Mouse (Mus musculus) midbrain, postnatal 0 days (tissue): Measurements from ENCODE around the gene Ccdc8. TPM values are rescaled to one million over a fixed set of nuclear protein-coding genes. Genes with fewer than 3 reads are reported as not detected.

ENCODE experiments used
- ATAC-seq: fragments of 200-750 bp; cut with Nextera tagmentation; 2 replicates; pipeline ENCODE4 v1.8.0; 2017; ENCODE audit warnings: moderate number of reproducible peaks, mild to moderate bottlenecking, moderate TSS enrichment, moderate library complexity; ENCODE audit not compliant: low FRiP score
- DNase-seq: peaks from one replicate; pipeline ENCODE4 v3.0.0-alpha.2; 2015; ENCODE audit warnings: low spot score
- H3K27ac ChIP-seq: fragments of 300-500 bp; sonication (generic); 2 replicates; pipeline ENCODE4 v1.5.1; 2014; ENCODE audit warnings: low read depth, mild to moderate bottlenecking, low read length, mixed read lengths
- H3K27me3 ChIP-seq: fragments of 300-500 bp; sonication (generic); 2 replicates; pipeline ENCODE4 v1.6.1; 2014; ENCODE audit warnings: low read length, control low read depth, mixed read lengths; ENCODE audit not compliant: insufficient read depth
- H3K36me3 ChIP-seq: fragments of 300-500 bp; sonication (generic); 2 replicates; pipeline ENCODE4 v1.6.1; 2014; ENCODE audit warnings: low read length, control low read depth, mixed read lengths; ENCODE audit not compliant: insufficient read depth
- H3K4me1 ChIP-seq: fragments of 300-500 bp; sonication (generic); 2 replicates; pipeline ENCODE4 v1.6.1; 2014; ENCODE audit warnings: mild to moderate bottlenecking, control low read depth, antibody characterized with exemption, low read length, mixed read lengths; ENCODE audit not compliant: insufficient read depth
- H3K4me2 ChIP-seq: fragments of 300-500 bp; sonication (generic); 2 replicates; pipeline ENCODE4 v1.6.1; 2014; ENCODE audit warnings: low read depth, mild to moderate bottlenecking, low read length, mixed read lengths; ENCODE audit not compliant: poor library complexity, severe bottlenecking
- H3K4me3 ChIP-seq: fragments of 300-500 bp; sonication (generic); 2 replicates; pipeline ENCODE4 v1.5.1; 2014; ENCODE audit warnings: low read depth, mild to moderate bottlenecking, low read length, moderate library complexity
- H3K9ac ChIP-seq: fragments of 300-500 bp; sonication (generic); replicated peaks from 2 replicates; pipeline ENCODE4 v1.6.1; 2014; ENCODE audit warnings: mild to moderate bottlenecking, low read length, moderate library complexity, mixed read lengths; ENCODE audit not compliant: poor library complexity, severe bottlenecking
- H3K9me3 ChIP-seq: fragments of 300-500 bp; sonication (generic); 2 replicates; pipeline ENCODE4 v1.6.1; 2016; ENCODE audit warnings: low read length, control low read depth
- CTCF ChIP-seq: IDR thresholded peaks from 2 replicates; pipeline ENCODE4 v1.5.1; 2016; ENCODE audit warnings: antibody characterized with exemption, mild to moderate bottlenecking
- WGBS: fragments of 180-500 bp; shearing (Covaris S2); extraction: QIAGEN DNeasy Blood & Tissue Kit; methylation state at CpG from one replicate; pipeline ENCODE4 v1.1.7; 2014; 5-methylcytosine and 5-hydroxymethylcytosine counted together
- polyA plus RNA-seq: library from polyadenylated mRNA; unstranded; fragments of >200 nt; fragmentation: Nextera tagmentation; extraction: Ambion mirVana; gene quantifications from 2 replicates; pipeline ENCODE4 v1.2.1, GENCODE M21; 2015
- total RNA-seq: library from RNA; depleted of rRNA; stranded (reverse); fragments of >200 nt; gene quantifications from 2 replicates; pipeline ENCODE4 v1.2.3, GENCODE M21; 2014

Ccdc8 gene
- total and polyA plus RNA-seq, 2 experiments from 2014 or later: 2.0 to 5.5 TPM

- H3K4me1 ChIP-seq: peaks cover 12% of the 10 kb centered on the region
- no peak for DNase-seq
- no peak for TF ChIP-seq CTCF
- WGBS: 75% methylated on average over 9 of the region's 9 CpGs
- ATAC-seq: no peak
- H3K9ac ChIP-seq: no peak overlapping the region
- no peaks in the 10 kb centered on the region for H3K27me3 ChIP-seq
- no peak overlapping the region for H3K27ac ChIP-seq
- H3K36me3 ChIP-seq: peaks cover 22% of the 10 kb centered on the region
- H3K4me2 ChIP-seq: peak overlapping the region; percentile 62
- H3K4me3 ChIP-seq: peak overlapping the region; percentile 82
- no peaks in the 10 kb centered on the region for H3K9me3 ChIP-seq
Measured at GRCm38 (mm10) chr7:17025896-17026622, 33.6 kb downstream of the Ccdc8 start.

DNA sequence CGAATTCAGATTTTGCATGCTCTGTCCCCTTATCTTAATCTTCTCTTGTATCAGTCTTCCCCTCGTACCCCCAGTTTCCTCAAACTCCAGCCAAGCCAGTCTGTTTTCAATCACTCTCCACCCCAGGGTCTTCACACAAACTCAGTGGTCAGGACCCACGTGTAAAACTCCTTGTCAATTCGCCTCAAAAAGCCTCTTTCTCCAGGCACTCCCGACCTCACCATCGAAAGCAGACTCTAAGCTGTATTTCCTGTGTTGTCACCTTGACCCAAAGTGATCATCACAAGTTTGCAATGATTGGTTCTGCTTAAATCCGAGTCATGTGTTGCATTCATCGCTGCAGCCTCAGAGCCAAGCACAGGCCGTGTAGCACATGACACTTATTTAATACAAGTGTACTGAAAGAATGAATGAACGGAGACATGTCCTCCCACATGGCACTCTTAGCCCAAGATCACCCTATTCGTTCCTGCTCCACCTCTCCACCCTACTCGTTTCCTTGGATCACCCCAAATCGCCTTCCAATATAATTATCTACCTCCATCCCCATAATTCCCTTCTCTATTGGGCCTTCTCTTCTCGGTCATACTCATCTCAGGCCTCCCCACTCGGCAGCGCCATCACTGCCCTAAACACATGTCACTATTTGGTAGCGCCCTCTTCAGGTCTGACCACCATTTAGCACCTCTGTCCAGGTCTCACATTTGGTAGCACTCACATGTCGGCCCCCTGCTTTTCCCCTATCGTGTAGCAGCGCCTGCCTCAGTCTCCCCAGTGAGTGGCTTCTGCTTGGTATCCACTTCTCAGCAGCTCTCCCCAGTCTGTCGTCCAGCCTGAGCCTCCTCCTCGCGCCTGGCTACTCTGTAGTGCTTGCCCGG lies 34.4 kb downstream of the Ccdc8 start:
- Histone ChIP-seq H3K9ac (peak overlapping the region; percentile 91), H3K36me3 (peaks cover 13% of the 10 kb centered on the region), H3K4me3 (peak overlapping the region; percentile 82), H3K9me3 (no peaks in the 10 kb centered on the region), H3K4me2 (peak overlapping the region; percentile 62), H3K27ac (peak overlapping the region; percentile 78), H3K4me1 (peaks cover 12% of the 10 kb centered on the region), H3K27me3 (no peaks in the 10 kb centered on the region)
- 7% methylated on average over 24 of the region's 24 CpGs for WGBS
- peak; percentile 75 for TF ChIP-seq CTCF
- peak; percentile 70 for ATAC-seq
- peak; percentile 87 for DNase-seq

DNA sequence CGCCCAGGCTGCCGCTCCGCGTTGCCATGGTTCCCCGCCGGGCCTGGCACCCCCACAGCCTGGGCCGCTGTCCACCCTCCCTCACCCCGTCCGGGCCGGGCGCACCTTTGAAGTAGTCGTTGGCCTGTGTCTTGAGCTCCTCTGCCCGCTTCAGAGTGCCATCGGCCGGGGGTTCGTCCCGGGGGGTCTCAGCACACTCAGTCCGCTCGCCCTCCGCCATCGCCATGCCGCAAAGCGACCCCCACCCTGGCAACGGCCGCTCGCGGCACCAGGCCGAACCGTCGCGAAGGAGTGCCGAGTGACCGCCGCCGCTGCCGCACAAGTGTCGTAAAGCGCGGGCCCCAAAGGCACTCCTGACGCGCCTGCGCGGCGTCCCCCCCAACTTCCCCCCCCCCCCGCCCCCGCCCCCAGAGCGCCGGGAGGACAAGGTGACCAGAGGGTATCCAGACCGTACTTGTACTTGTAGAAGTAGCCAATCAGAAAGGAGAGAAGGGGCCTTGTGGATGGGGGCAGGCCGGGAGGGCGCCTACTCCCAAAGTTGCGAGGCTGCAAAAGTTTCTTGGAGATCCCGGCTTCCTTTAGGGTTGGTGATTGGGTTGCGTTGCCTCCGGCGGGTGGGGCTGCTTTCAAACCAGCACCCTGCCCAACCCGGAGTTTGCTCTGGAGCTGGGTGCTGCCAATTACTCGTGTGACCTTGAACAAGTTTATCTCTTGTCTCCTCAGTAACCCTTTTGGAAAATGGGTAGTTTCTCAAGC lies 35.3 kb downstream of the Ccdc8 start, which contains the start of gene Ppp5c:
Gene Ppp5c, minus strand, starts transcription at position 337 of the 756 bp plus-strand sequence.
- no peak for TF ChIP-seq CTCF
- WGBS: under 1% methylated on average over 55 of the region's 58 CpGs
- peaks cover 5% of the 10 kb centered on the region; the same call in 1 of the 2 replicates for H3K36me3 ChIP-seq
- ATAC-seq (peak; percentile 85), DNase-seq (peak; percentile 95)
- peak within 1 kb of the TSS; percentile 82 for H3K4me3 ChIP-seq
- peak within 1 kb of the TSS; percentile 62 for H3K4me2 ChIP-seq
- peak within 1 kb of the TSS; percentile 78 for H3K27ac ChIP-seq
- peaks cover 12% of the 10 kb centered on the region for H3K4me1 ChIP-seq
- no peaks in the 10 kb centered on the region for H3K9me3 ChIP-seq
- no peaks in the 10 kb centered on the region for H3K27me3 ChIP-seq
- H3K9ac ChIP-seq: peak within 1 kb of the TSS; percentile 91

DNA sequence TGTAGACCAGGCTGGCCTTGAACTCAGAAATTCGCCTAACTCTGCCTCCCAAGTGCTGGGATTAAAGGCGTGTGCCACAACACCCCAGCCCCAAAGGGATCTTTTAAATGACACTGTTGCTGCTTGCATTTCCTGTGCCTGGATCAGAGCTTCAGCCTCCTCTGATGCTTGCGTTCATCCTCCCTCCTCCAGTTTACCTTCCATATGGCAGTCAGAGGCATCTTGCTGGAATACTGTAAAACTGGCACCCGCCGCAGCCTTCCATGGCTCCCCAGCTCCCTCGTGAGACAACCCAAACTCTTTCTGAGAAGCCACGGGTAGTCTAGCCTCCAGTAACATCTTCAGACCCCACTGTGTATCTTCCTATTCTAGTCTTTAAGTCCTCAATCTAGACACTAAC lies 36.4 kb downstream of the Ccdc8 start:
- H3K27me3 ChIP-seq: no peaks in the 10 kb centered on the region
- H3K27ac ChIP-seq: no peak overlapping the region
- H3K4me1 ChIP-seq: peaks cover 12% of the 10 kb centered on the region
- TF ChIP-seq CTCF: no peak
- no peak overlapping the region for H3K4me3 ChIP-seq
- DNase-seq (no peak), ATAC-seq (no peak)
- H3K4me2 ChIP-seq: no peak overlapping the region
- 73% methylated on average over 7 of the region's 7 CpGs for WGBS
- no peak overlapping the region for H3K9ac ChIP-seq
- no peaks in the 10 kb centered on the region for H3K9me3 ChIP-seq
- no peaks in the 10 kb centered on the region for H3K36me3 ChIP-seq

- H3K27ac ChIP-seq: no peak overlapping the region
- TF ChIP-seq CTCF: no peak
- H3K27me3 ChIP-seq: no peaks in the 10 kb centered on the region
- H3K4me1 ChIP-seq: peaks cover 12% of the 10 kb centered on the region
- H3K4me3 ChIP-seq: no peak overlapping the region
- ATAC-seq (no peak), DNase-seq (no peak)
- no peaks in the 10 kb centered on the region for H3K9me3 ChIP-seq
- H3K4me2 ChIP-seq: no peak overlapping the region
- H3K36me3 ChIP-seq: no peaks in the 10 kb centered on the region
- WGBS: 77% methylated on average over 7 of the region's 7 CpGs
- no peak overlapping the region for H3K9ac ChIP-seq
Measured at GRCm38 (mm10) chr7:17030239-17030638, 37.7 kb downstream of the Ccdc8 start.
